Mouse (Mus musculus) bone marrow macrophage, adult 2 months (primary cell): ENCODE results near the gene Wscd2.

Source experiments
- CTCF ChIP-seq: IDR thresholded peaks from 2 replicates; pipeline ENCODE4 v1.5.1; 2012; ENCODE audit warnings: low read depth, mild to moderate bottlenecking, low read length, moderate library complexity
- POLR2A ChIP-seq: IDR thresholded peaks from 2 replicates; pipeline ENCODE4 v1.6.1; 2012; ENCODE audit warnings: mild to moderate bottlenecking, low read depth, low read length, borderline replicate concordance

DNA sequence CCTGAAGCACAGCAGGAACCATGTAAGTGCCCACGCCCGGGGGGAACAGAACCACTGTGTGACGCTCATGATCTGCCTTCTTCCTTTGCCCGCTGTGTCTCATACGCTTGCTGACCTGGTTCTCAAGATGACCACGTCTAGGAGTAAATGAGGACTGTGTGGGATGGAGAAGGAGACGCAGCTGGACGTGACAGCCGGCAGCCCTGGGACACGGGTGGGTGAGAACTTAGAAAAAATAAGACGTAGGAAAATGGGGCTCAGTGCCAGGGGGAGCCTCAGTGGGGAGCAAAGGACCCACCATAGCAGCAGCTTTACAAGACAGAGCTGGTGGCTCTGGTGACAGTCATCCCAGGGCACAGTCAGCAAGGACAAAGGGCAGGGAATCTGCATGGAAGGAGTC lies 9.3 kb downstream of the Wscd2 start:
- TF ChIP-seq POLR2A (no peak), CTCF (no peak)
